Mouse (Mus musculus) small intestine, adult 2 months (tissue): ENCODE results near the gene Daam1.

Experiments
- CTCF ChIP-seq: fragments of 200-500 bp; IDR thresholded peaks from 2 replicates; pipeline ENCODE4 v1.5.1; 2012; ENCODE audit warnings: low read depth, mild to moderate bottlenecking, control low read depth, inconsistent platforms, low read length, moderate library complexity, mixed read lengths; ENCODE audit not compliant: insufficient replicate concordance, insufficient read length; ENCODE audit errors: extremely low read depth
- POLR2A ChIP-seq: fragments of 200-500 bp; IDR thresholded peaks from 2 replicates; pipeline ENCODE4 v1.6.1; 2012; ENCODE audit warnings: low read depth, mild to moderate bottlenecking, control low read depth, inconsistent platforms, low read length, moderate library complexity

GRCm38 (mm10) chr12:71903218-71903617, 72.3 kb downstream of the Daam1 start:
- TF ChIP-seq CTCF (no peak), POLR2A (no peak)
